Mouse (Mus musculus) cerebellum, adult 9-10 months (tissue): ENCODE measurements around the gene Fcgr3.

ENCODE experiments used
- DNase-seq: peaks from one replicate; pipeline ENCODE4 v3.0.0; 2022

Gene Fcgr3

DNA sequence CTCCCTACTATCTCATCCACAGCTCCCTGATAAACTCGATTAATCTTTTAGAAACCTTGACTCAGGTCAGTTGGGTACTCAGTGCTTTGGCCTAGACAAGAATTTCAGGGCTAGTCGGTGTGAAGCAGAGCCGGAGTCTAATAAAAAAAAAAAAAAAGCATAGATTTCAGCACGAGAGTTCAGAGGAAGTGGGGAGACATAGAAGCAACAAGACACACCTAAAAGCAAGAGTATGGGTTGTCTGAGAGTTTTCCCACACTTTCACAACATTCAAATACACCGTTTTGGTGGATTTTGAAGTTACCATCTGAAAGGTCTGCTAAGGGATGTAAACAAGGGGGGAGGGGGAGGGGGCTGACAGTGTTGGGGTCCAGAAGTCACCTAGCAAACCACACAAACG is 59.7 kb downstream of the Fcgr3 start:
- no peak for DNase-seq
